Mouse (Mus musculus) bone marrow, adult 2 months (tissue): Measurements from ENCODE around the gene Nes.

Experiments
- CTCF ChIP-seq: fragments of 200-500 bp; IDR thresholded peaks from 2 replicates; pipeline ENCODE4 v1.5.1; 2011; ENCODE audit warnings: low read length, control low read depth; ENCODE audit not compliant: control insufficient read depth, insufficient read depth
- POLR2A ChIP-seq: fragments of 200-500 bp; IDR thresholded peaks from 2 replicates; pipeline ENCODE4 v1.6.1; 2011; ENCODE audit warnings: low read depth, mild to moderate bottlenecking, control low read depth, low read length, borderline replicate concordance; ENCODE audit not compliant: control insufficient read depth

DNA sequence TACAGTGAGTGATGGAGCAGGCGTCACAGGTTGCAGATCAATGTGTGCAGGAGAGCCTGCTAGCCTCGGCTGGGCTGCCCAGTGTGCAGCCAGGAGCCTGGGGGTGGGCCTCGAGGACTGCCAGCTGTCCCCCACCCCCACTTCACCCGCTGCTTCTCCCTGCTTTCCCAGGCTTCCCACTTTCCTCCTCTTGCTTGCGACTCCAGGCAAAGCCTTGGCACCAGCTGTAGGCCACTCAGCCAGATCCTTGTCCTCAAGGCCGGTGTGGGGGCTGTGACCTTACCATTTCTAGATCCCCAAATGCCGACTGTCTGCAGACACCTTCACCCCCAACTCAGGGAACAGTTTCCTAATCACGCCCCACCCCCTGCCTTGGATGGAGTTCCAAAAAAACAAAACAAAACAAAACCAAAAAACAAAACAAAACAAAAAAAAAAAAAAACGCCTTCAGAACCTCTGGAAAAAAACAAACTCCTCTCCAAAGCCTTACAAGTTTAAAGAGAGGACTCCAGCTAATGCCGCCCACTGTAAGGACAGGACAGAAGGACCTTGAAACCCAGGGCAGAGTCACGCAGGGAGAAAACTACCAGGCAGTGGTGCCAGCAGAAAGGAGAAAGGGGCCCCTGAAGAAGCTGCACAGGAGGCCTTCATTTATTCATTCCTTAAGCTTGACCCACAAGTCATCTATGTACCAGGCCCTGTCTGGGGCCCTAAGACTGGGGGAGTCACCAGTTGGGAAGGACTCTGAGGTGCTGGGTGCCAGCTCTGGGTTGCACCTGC is 30.1 kb downstream of the Nes start:
- TF ChIP-seq CTCF: no peak
- TF ChIP-seq POLR2A: no peak
